In genomic region chr9:105252349-105253041, GRCm38 (mm10) we compare ENCODE assay signal across 19 mouse cellular contexts.
DNase-seq lines count a peak whose midpoint lies in the region; ATAC-seq and TF ChIP-seq lines count a peak whose summit lies in the region.
"Had no signal": no experiment of that assay in that cellular context is flagged by ENCODE, and none has a peak within 500 bp of the region (broad histone marks: within the 10 kb centered on the region; RNA-seq: fewer than 3 reads in every experiment).

No protein-coding gene starts in this region.

- H3K27ac ChIP-seq in hindbrain, embryonic 13.5 days = peak overlapping the region; percentile 53
- H3K27ac ChIP-seq in hindbrain, postnatal 0 days = no peak overlapping the region
- peak overlapping the region; percentile 72 for H3K27ac ChIP-seq in olfactory bulb, adult 2 months (ENCODE audit: insufficient read depth, low read depth, low read length)
- H3K27ac ChIP-seq: kidney, embryonic 15.5 days; limb, embryonic 12.5 days; liver, embryonic 13.5 days; midbrain, embryonic 15.5 days; stomach, embryonic 15.5 days had no signal

- no peaks in the 10 kb centered on the region for H3K36me3 ChIP-seq in hindbrain, embryonic 13.5 days
- no peaks in the 10 kb centered on the region for H3K36me3 ChIP-seq in hindbrain, postnatal 0 days (ENCODE audit: insufficient read depth, low read length)
- H3K36me3 ChIP-seq: kidney, embryonic 15.5 days; limb, embryonic 12.5 days; liver, embryonic 13.5 days; midbrain, embryonic 15.5 days; stomach, embryonic 15.5 days had no signal

- no peaks in the 10 kb centered on the region for H3K9me3 ChIP-seq in hindbrain, embryonic 13.5 days
- H3K9me3 ChIP-seq in hindbrain, postnatal 0 days (ENCODE audit: low read length) = no peaks in the 10 kb centered on the region
- H3K9me3 ChIP-seq: kidney, embryonic 15.5 days; limb, embryonic 12.5 days; midbrain, embryonic 15.5 days; stomach, embryonic 15.5 days had no signal

- ATAC-seq in hindbrain, embryonic 13.5 days (ENCODE audit: low FRiP score) = no peak
- no peak for ATAC-seq in hindbrain, postnatal 0 days
- ATAC-seq: inflammation-experienced regulatory T-cells, adult 6 months; midbrain, embryonic 15.5 days had no signal

- DNase-seq in hindbrain, postnatal 0 days (ENCODE audit: low spot score) = no peak
- peak; percentile 41 for DNase-seq in right cerebral cortex, adult 18-20 months
- DNase-seq in right cerebral cortex, postnatal 4 days = no peak
- DNase-seq in layer of hippocampus, adult 9-10 months (ENCODE audit: low spot score) = peak; percentile 33
- no peak for DNase-seq in adrenal gland, adult 2 months
- DNase-seq in thymus, postnatal 25 days = no peak
- DNase-seq: adrenal gland, postnatal 25 days; B cell, adult 2 months; cerebellum, adult 9-10 months; gastrocnemius, postnatal 25 days; heart, postnatal 10 days; liver, embryonic 13.5 days had no signal

- TF ChIP-seq POLR2A in olfactory bulb, adult 2 months (IDR thresholded peaks at IDR 0.05; ENCODE audit: insufficient read depth, low read depth, low read length) = no peak

- no peak overlapping the region for H3K4me2 ChIP-seq in hindbrain, embryonic 13.5 days
- H3K4me2 ChIP-seq in hindbrain, postnatal 0 days (ENCODE audit: low read depth, low read length) = no peak overlapping the region
- H3K4me2 ChIP-seq: kidney, embryonic 15.5 days; limb, embryonic 12.5 days; liver, embryonic 13.5 days; midbrain, embryonic 15.5 days; stomach, embryonic 15.5 days had no signal

- H3K4me3 ChIP-seq in hindbrain, embryonic 13.5 days = no peak overlapping the region
- H3K4me3 ChIP-seq in hindbrain, postnatal 0 days (ENCODE audit: low read length) = no peak overlapping the region
- H3K4me3 ChIP-seq in olfactory bulb, adult 2 months (ENCODE audit: insufficient read depth, low read depth, low read length) = no peak overlapping the region
- H3K4me3 ChIP-seq: kidney, embryonic 15.5 days; limb, embryonic 12.5 days; liver, embryonic 13.5 days; midbrain, embryonic 15.5 days; stomach, embryonic 15.5 days had no signal

- whole genome bisulfite sequencing in hindbrain, embryonic 13.5 days = 45% methylated on average over 4 of the region's 4 CpGs
- 44% methylated on average over 4 of the region's 4 CpGs for WGBS in hindbrain, postnatal 0 days
- WGBS in olfactory bulb, adult 2 months = 30% methylated on average over 4 of the region's 4 CpGs

- peaks cover 17% of the 10 kb centered on the region for H3K4me1 ChIP-seq in hindbrain, embryonic 13.5 days (replicated peaks)
- H3K4me1 ChIP-seq in hindbrain, postnatal 0 days (ENCODE audit: insufficient read depth, low read length) = 0 out of 2 replicates have a peak, but pooled peaks cover 2% of the 10 kb centered on the region
- H3K4me1 ChIP-seq in olfactory bulb, adult 2 months (ENCODE audit: control insufficient read depth, insufficient read depth, low read length) = peaks cover 12% of the 10 kb centered on the region
- H3K4me1 ChIP-seq: kidney, embryonic 15.5 days; limb, embryonic 12.5 days; liver, embryonic 13.5 days; midbrain, embryonic 15.5 days; stomach, embryonic 15.5 days had no signal

- H3K9ac ChIP-seq in hindbrain, embryonic 13.5 days = no peak overlapping the region
- no peak overlapping the region for H3K9ac ChIP-seq in hindbrain, postnatal 0 days (replicated peaks; ENCODE audit: low read length)
- H3K9ac ChIP-seq: kidney, embryonic 15.5 days; limb, embryonic 12.5 days; liver, embryonic 13.5 days; midbrain, embryonic 15.5 days; stomach, embryonic 15.5 days had no signal

- H3K27me3 ChIP-seq in hindbrain, embryonic 13.5 days = no peaks in the 10 kb centered on the region
- H3K27me3 ChIP-seq in hindbrain, postnatal 0 days (ENCODE audit: insufficient read depth, low read length) = no peaks in the 10 kb centered on the region
- H3K27me3 ChIP-seq: kidney, embryonic 15.5 days; limb, embryonic 12.5 days; liver, embryonic 13.5 days; midbrain, embryonic 15.5 days; stomach, embryonic 15.5 days had no signal

- no peak for TF ChIP-seq CTCF in hindbrain, postnatal 0 days (IDR thresholded peaks at IDR 0.05; ENCODE audit: low read depth)
- TF ChIP-seq CTCF in olfactory bulb, adult 2 months (IDR thresholded peaks at IDR 0.05; ENCODE audit: insufficient read depth, low read depth, low read length) = no peak

Comparison
In these comparisons a context has a peak if more than half of its experiments do, and no peak if none do; other contexts are left out.
1. DNase-seq: peak in right cerebral cortex, adult 18-20 months (single experiment) and layer of hippocampus, adult 9-10 months (single experiment); none in hindbrain, postnatal 0 days (single experiment), right cerebral cortex, postnatal 4 days (single experiment), adrenal gland, adult 2 months (single experiment) and thymus, postnatal 25 days (single experiment).